Comparison of ENCODE assay signal across 11 mouse cellular contexts in genomic region chr17:35833894-35834293, GRCm38 (mm10). TPM values are rescaled to one million over a fixed set of nuclear protein-coding genes. Genes with fewer than 3 reads are reported as not detected.
DNase-seq lines count a peak whose midpoint lies in the region; ATAC-seq and TF ChIP-seq lines count a peak whose summit lies in the region.
"Had no signal": no experiment of that assay in that cellular context is flagged by ENCODE, and none has a peak within 500 bp of the region (broad histone marks: within the 10 kb centered on the region; RNA-seq: fewer than 3 reads in every experiment).

No protein-coding gene starts in this region.

- H3K4me1 ChIP-seq in heart, embryonic 15.5 days (replicated peaks) = peaks cover 43% of the 10 kb centered on the region
- peaks cover 16% of the 10 kb centered on the region; the same call in 1 of the 2 replicates for H3K4me1 ChIP-seq in forebrain, postnatal 0 days (ENCODE audit: insufficient read depth)
- H3K4me1 ChIP-seq in liver, postnatal 0 days (ENCODE audit: insufficient read depth) = peaks cover 48% of the 10 kb centered on the region

- H3K27ac ChIP-seq in heart, embryonic 15.5 days = no peak overlapping the region
- no peak overlapping the region for H3K27ac ChIP-seq in forebrain, postnatal 0 days (ENCODE audit: low read depth, low read length)
- H3K27ac ChIP-seq in liver, postnatal 0 days (ENCODE audit: low read depth) = 0 out of 2 replicates have a peak overlapping the region, but pooled peaks have one; percentile 29

- no peaks in the 10 kb centered on the region for H3K27me3 ChIP-seq in heart, embryonic 15.5 days
- H3K27me3 ChIP-seq in forebrain, postnatal 0 days (ENCODE audit: insufficient read depth, low read length) = no peaks in the 10 kb centered on the region
- no peaks in the 10 kb centered on the region for H3K27me3 ChIP-seq in liver, postnatal 0 days (ENCODE audit: insufficient read depth, low read length)
- H3K27me3 ChIP-seq: embryonic facial prominence, embryonic 15.5 days had no signal

- H3K4me2 ChIP-seq in heart, embryonic 15.5 days = 0 out of 2 replicates have a peak overlapping the region, but pooled peaks have one; percentile 77
- H3K4me2 ChIP-seq in forebrain, postnatal 0 days (ENCODE audit: low read depth) = peak overlapping the region; percentile 28
- H3K4me2 ChIP-seq in liver, postnatal 0 days (ENCODE audit: low read depth, low read length) = no peak overlapping the region

- H3K9me3 ChIP-seq in heart, embryonic 15.5 days (replicated peaks) = no peaks in the 10 kb centered on the region
- no peaks in the 10 kb centered on the region for H3K9me3 ChIP-seq in forebrain, postnatal 0 days (ENCODE audit: low read length)
- no peaks in the 10 kb centered on the region for H3K9me3 ChIP-seq in liver, postnatal 0 days (ENCODE audit: low read length)
- H3K9me3 ChIP-seq: embryonic facial prominence, embryonic 15.5 days had no signal

- H3K36me3 ChIP-seq in heart, embryonic 15.5 days = peaks cover 56% of the 10 kb centered on the region
- H3K36me3 ChIP-seq in forebrain, postnatal 0 days (ENCODE audit: insufficient read depth) = peaks cover 54% of the 10 kb centered on the region
- peaks cover 54% of the 10 kb centered on the region for H3K36me3 ChIP-seq in liver, postnatal 0 days (replicated peaks; ENCODE audit: insufficient read depth, low read length)

- no peak for DNase-seq in heart, adult 9 months (ENCODE audit: low spot score in 2 of 2)
- peak; percentile 26 for DNase-seq in NIH3T3 (ENCODE audit: low read depth)
- no peak for DNase-seq in forebrain, postnatal 0 days
- DNase-seq in liver, postnatal 0 days = no peak
- DNase-seq in embryo, embryonic 10 days (ENCODE audit: low spot score) = no peak
- DNase-seq in thymus, postnatal 0 days (ENCODE audit: low spot score) = no peak
- no peak for DNase-seq in kidney, postnatal 25 days
- DNase-seq: heart, adult 18-20 months; thymus, adult 18-20 months had no signal

- 46% methylated on average over 5 of the region's 5 CpGs for WGBS in heart, embryonic 15.5 days
- WGBS in forebrain, postnatal 0 days = 54% methylated on average over 5 of the region's 5 CpGs
- WGBS in liver, postnatal 0 days (ENCODE audit: insufficient replicate concordance) = 61% methylated on average over 5 of the region's 5 CpGs

- no peak overlapping the region for H3K9ac ChIP-seq in heart, embryonic 15.5 days
- 0 out of 2 replicates have a peak overlapping the region, but pooled peaks have one; percentile 7 for H3K9ac ChIP-seq in forebrain, postnatal 0 days
- no peak overlapping the region for H3K9ac ChIP-seq in liver, postnatal 0 days (replicated peaks)
- H3K9ac ChIP-seq: embryonic facial prominence, embryonic 15.5 days had no signal

- no peak for TF ChIP-seq CTCF in forebrain, postnatal 0 days (IDR thresholded peaks at IDR 0.05; ENCODE audit: low read depth)
- no peak for TF ChIP-seq CTCF in liver, postnatal 0 days (IDR thresholded peaks at IDR 0.05; ENCODE audit: low read depth)

- H3K4me3 ChIP-seq in heart, embryonic 15.5 days = no peak overlapping the region
- H3K4me3 ChIP-seq in forebrain, postnatal 0 days (ENCODE audit: low read depth, low read length) = no peak overlapping the region
- no peak overlapping the region for H3K4me3 ChIP-seq in liver, postnatal 0 days (ENCODE audit: low read depth, low read length)
- H3K4me3 ChIP-seq: embryonic facial prominence, embryonic 15.5 days had no signal

- no peak for TF ChIP-seq EP300 in liver, postnatal 0 days (IDR thresholded peaks at IDR 0.05; ENCODE audit: low read depth)

- no peak for ATAC-seq in heart, embryonic 15.5 days (replicated peaks; ENCODE audit: insufficient number of reproducible peaks, insufficient read depth, low FRiP score, low read depth)
- ATAC-seq in forebrain, postnatal 0 days = no peak
- ATAC-seq in liver, postnatal 0 days = no peak

RNA-seq across cellular contexts. Expression of gene Tubb5, which starts 4.2 kb away (rescaled TPM):
- polyA plus RNA-seq in heart, embryonic 15.5 days (2015; fragmentation: Nextera tagmentation; extraction: Ambion mirVana) = 567 and 662 TPM in 2 replicates
- total RNA-seq in forebrain, postnatal 0 days (2014; rRNA removed) = 3,707 and 3,724 TPM in 2 replicates
- 2,151 and 2,226 TPM in 2 replicates for polyA plus RNA-seq in forebrain, postnatal 0 days (2015; fragmentation: Nextera tagmentation; extraction: Ambion mirVana)
- 198 and 213 TPM in 2 replicates for polyA plus RNA-seq in liver, postnatal 0 days (2015; fragmentation: Nextera tagmentation; extraction: Ambion mirVana)
- polyA plus RNA-seq in thymus, postnatal 0 days (2015; fragmentation: Nextera tagmentation; extraction: Ambion mirVana) = 942 and 997 TPM in 2 replicates

RNA-seq across cellular contexts. Expression of gene Mdc1, which starts 7.4 kb away (rescaled TPM):
- 12.6 and 17.0 TPM in 2 replicates for polyA plus RNA-seq in heart, embryonic 15.5 days (2015; fragmentation: Nextera tagmentation; extraction: Ambion mirVana)
- 15.3 and 20.4 TPM in 2 replicates for total RNA-seq in forebrain, postnatal 0 days (2014; rRNA removed)
- 3.0 and 4.4 TPM in 2 replicates for polyA plus RNA-seq in forebrain, postnatal 0 days (2015; fragmentation: Nextera tagmentation; extraction: Ambion mirVana)
- 2.5 and 3.3 TPM in 2 replicates for polyA plus RNA-seq in liver, postnatal 0 days (2015; fragmentation: Nextera tagmentation; extraction: Ambion mirVana)
- polyA plus RNA-seq in thymus, postnatal 0 days (2015; fragmentation: Nextera tagmentation; extraction: Ambion mirVana) = 6.7 TPM in 2 replicates

RNA-seq across cellular contexts. Expression of gene Flot1, which starts 10.9 kb away (rescaled TPM):
- 103 and 109 TPM in 2 replicates for polyA plus RNA-seq in heart, embryonic 15.5 days (2015; fragmentation: Nextera tagmentation; extraction: Ambion mirVana)
- total RNA-seq in forebrain, postnatal 0 days (2014; rRNA removed) = 90.4 and 103 TPM in 2 replicates
- 104 and 113 TPM in 2 replicates for polyA plus RNA-seq in forebrain, postnatal 0 days (2015; fragmentation: Nextera tagmentation; extraction: Ambion mirVana)
- polyA plus RNA-seq in liver, postnatal 0 days (2015; fragmentation: Nextera tagmentation; extraction: Ambion mirVana) = 25.9 and 31.3 TPM in 2 replicates
- polyA plus RNA-seq in thymus, postnatal 0 days (2015; fragmentation: Nextera tagmentation; extraction: Ambion mirVana) = 88.3 and 93.1 TPM in 2 replicates

RNA-seq across cellular contexts. Expression of gene Ier3, which starts 12.4 kb away (rescaled TPM):
- 49.7 and 56.5 TPM in 2 replicates for polyA plus RNA-seq in heart, embryonic 15.5 days (2015; fragmentation: Nextera tagmentation; extraction: Ambion mirVana)
- total RNA-seq in forebrain, postnatal 0 days (2014; rRNA removed) = 8.9 and 9.0 TPM in 2 replicates
- polyA plus RNA-seq in forebrain, postnatal 0 days (2015; fragmentation: Nextera tagmentation; extraction: Ambion mirVana) = 13.0 and 13.1 TPM in 2 replicates
- 15.4 and 18.6 TPM in 2 replicates for polyA plus RNA-seq in liver, postnatal 0 days (2015; fragmentation: Nextera tagmentation; extraction: Ambion mirVana)
- 18.1 and 19.0 TPM in 2 replicates for polyA plus RNA-seq in thymus, postnatal 0 days (2015; fragmentation: Nextera tagmentation; extraction: Ambion mirVana)

RNA-seq across cellular contexts. Expression of gene Nrm, which starts 27.2 kb away (rescaled TPM):
- polyA plus RNA-seq in heart, embryonic 15.5 days (2015; fragmentation: Nextera tagmentation; extraction: Ambion mirVana) = 38.7 and 46.2 TPM in 2 replicates
- 6.1 and 9.7 TPM in 2 replicates for total RNA-seq in forebrain, postnatal 0 days (2014; rRNA removed)
- 13.1 and 15.6 TPM in 2 replicates for polyA plus RNA-seq in forebrain, postnatal 0 days (2015; fragmentation: Nextera tagmentation; extraction: Ambion mirVana)
- polyA plus RNA-seq in liver, postnatal 0 days (2015; fragmentation: Nextera tagmentation; extraction: Ambion mirVana) = 15.5 and 15.8 TPM in 2 replicates
- polyA plus RNA-seq in thymus, postnatal 0 days (2015; fragmentation: Nextera tagmentation; extraction: Ambion mirVana) = 53.7 and 59.1 TPM in 2 replicates
